Mouse (Mus musculus): Measurements from ENCODE around the gene Ak1. TPM values are rescaled to one million over a fixed set of nuclear protein-coding genes. Genes with fewer than 3 reads are reported as not detected.

Ak1 gene
- polyA plus RNA-seq, 1 experiment = 11.0 TPM

DNA sequence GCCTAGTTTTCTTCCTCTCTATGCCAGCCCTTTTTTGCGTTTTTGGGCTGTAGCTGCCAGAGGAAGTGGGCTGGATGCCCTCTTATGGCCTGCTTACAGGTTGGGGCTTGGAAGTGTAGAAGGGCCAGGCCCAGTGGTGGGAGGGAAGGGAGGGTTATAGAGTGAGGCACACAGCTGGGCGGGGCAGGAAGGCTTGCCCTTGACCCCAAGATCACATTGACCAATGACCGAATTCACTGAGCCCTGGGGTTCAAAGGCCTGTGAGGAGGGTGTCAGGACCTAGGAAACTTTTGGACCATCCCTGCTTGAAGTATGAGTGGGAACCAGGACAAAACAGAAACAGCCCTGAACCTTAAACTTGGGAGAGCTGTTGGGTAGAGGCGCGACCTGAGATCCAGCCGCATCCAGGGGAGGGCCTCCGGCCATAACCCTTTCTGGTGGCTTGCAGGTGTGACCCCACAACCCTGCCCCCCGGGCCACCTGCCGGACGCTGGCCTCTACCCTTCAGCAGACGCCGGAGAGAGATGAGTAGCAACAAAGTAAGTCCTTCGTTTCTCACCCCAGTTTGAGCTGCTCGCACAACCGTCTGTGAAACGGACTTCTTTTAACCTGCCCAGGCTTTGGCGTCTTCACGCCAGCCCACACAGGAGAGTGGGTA is 12.7 kb upstream of the Ak1 start:
- no peak for TF ChIP-seq GATA1 (IDR thresholded peaks at IDR 0.05; ENCODE audit: borderline replicate concordance, low read length)
- TF ChIP-seq FLI1 (IDR thresholded peaks at IDR 0.05; ENCODE audit: low read length) = no peak

DNA sequence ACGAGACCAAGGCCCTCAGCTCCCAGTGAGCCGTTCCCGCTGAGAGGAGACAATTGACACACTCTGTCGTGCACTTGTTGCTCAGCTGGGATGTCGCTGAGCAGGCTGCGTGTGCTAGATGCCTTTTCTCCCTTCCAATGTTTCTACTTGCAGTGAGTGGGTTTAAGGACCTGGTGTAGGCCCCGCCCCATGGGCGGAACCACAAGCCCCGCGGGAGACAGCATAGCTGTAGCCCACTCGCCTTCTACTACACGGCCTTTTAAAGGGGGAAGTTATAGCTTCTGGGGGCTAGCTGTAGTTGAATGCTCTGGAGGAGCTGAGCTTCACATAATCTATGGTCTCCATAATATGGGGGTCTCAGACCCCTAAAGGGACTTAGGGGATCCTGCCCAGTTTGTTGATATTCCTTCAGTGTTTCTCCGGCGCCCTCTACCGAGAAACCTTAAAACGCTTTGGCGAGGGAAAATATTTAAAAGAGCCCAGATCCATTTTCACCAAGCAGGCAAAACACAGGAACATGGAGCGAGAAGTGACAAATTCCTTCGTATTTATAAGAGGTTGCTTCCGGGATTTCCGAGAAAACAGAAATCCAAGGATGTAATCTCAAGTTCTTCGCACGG is 10.8 kb upstream of the Ak1 start:
- no peaks in the 10 kb centered on the region for H3K9me3 ChIP-seq
- no peaks in the 10 kb centered on the region for H3K27me3 ChIP-seq (replicated peaks)
- no peak for TF ChIP-seq GATA1 (IDR thresholded peaks at IDR 0.05; ENCODE audit: borderline replicate concordance, low read length)
- no peak for TF ChIP-seq FLI1 (IDR thresholded peaks at IDR 0.05; ENCODE audit: low read length)
- H3K36me3 ChIP-seq (replicated peaks; ENCODE audit: low read length) = peaks cover 58% of the 10 kb centered on the region
- peaks cover 66% of the 10 kb centered on the region for H3K4me1 ChIP-seq
- H3K4me3 ChIP-seq (replicated peaks) = peak overlapping the region; percentile 87

More for the DNA sequence above, 12.7 kb upstream of the Ak1 start:
- H3K36me3 ChIP-seq (replicated peaks; ENCODE audit: low read length) = peaks cover 42% of the 10 kb centered on the region
- H3K4me3 ChIP-seq (replicated peaks) = peak overlapping the region; percentile 92
- no peaks in the 10 kb centered on the region for H3K27me3 ChIP-seq (replicated peaks)
- H3K9me3 ChIP-seq = no peaks in the 10 kb centered on the region
- peaks cover 79% of the 10 kb centered on the region for H3K4me1 ChIP-seq

DNA sequence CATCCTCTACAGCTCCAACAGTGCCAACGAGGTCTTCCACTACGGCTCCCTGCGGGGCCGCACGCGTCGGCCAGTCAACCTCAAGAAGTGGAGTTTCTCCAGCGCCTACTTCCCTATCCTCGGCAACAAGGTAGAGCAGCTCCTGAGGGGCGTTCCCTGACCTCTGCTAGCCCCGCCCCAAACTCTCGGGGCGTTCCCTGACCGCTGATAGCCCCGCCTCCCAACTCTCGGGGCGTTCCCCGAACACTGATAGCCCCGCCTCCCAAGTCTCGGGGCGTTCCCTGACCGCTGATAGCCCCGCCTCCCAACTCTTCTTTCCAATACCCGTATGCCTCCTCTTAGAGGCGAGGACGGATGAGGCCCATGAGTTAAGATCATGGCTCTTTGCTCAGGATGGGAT is 9.3 kb upstream of the Ak1 start:
- peaks cover 74% of the 10 kb centered on the region for H3K36me3 ChIP-seq (replicated peaks; ENCODE audit: low read length)
- H3K4me1 ChIP-seq = peaks cover 55% of the 10 kb centered on the region
- H3K9me3 ChIP-seq = no peaks in the 10 kb centered on the region
- no peaks in the 10 kb centered on the region for H3K27me3 ChIP-seq (replicated peaks)
- peak overlapping the region; percentile 28 for H3K4me3 ChIP-seq (replicated peaks)
- no peak for TF ChIP-seq GATA1 (IDR thresholded peaks at IDR 0.05; ENCODE audit: borderline replicate concordance, low read length)
- no peak for TF ChIP-seq FLI1 (IDR thresholded peaks at IDR 0.05; ENCODE audit: low read length)

DNA sequence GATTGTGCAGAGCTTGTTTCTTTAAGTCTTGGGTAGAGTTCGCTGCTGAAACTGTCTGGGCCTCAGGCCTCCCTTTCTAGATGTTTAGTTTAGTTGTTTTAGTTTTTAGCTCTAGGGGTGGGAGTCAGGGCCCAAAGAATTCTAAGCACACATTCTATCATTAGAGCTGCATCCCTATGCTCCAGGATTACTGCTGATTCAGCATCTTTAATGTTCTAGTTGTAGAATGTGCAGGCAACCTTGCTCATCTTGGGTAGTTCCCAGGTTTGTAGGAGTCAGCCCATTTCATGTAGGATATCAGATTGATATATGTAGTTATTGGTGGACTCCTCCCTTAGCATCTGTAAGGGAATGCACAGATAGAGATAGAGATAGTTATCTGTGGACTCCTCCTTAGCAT is 4.4 kb upstream of the Ak1 start:
- Histone ChIP-seq H3K27me3 (replicated peaks) (no peaks in the 10 kb centered on the region), H3K36me3 (replicated peaks; ENCODE audit: low read length) (peaks cover 98% of the 10 kb centered on the region), H3K4me1 (peaks cover 45% of the 10 kb centered on the region), H3K4me3 (replicated peaks) (no peak overlapping the region), H3K9me3 (no peaks in the 10 kb centered on the region)
- TF ChIP-seq FLI1 (IDR thresholded peaks at IDR 0.05; ENCODE audit: low read length) (no peak), GATA1 (IDR thresholded peaks at IDR 0.05; ENCODE audit: borderline replicate concordance, low read length) (no peak)

DNA sequence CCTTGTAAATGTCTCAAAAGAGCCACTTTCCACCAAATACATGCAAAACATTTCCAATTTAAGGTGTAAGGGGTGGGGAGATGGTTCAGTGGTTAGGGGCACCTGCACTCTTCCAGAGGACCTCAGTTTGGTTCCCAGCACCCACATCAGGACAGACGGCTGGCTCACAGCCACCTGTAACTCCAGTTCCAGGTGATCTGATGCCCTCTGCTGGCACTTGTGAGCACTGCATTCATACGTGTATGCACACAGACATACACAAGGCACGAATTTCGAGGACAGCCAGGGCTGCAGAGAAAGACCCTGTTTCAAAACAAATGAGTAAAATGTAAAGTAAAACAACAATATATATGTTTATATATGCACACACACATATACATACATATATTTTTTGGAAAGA is 4.0 kb upstream of the Ak1 start:
- Histone ChIP-seq H3K9me3 (no peaks in the 10 kb centered on the region), H3K27me3 (replicated peaks) (no peaks in the 10 kb centered on the region), H3K4me1 (peaks cover 47% of the 10 kb centered on the region), H3K4me3 (replicated peaks) (no peak overlapping the region), H3K36me3 (replicated peaks; ENCODE audit: low read length) (peaks cover 98% of the 10 kb centered on the region)
- TF ChIP-seq FLI1 (IDR thresholded peaks at IDR 0.05; ENCODE audit: low read length) (no peak), GATA1 (IDR thresholded peaks at IDR 0.05; ENCODE audit: borderline replicate concordance, low read length) (no peak)

DNA sequence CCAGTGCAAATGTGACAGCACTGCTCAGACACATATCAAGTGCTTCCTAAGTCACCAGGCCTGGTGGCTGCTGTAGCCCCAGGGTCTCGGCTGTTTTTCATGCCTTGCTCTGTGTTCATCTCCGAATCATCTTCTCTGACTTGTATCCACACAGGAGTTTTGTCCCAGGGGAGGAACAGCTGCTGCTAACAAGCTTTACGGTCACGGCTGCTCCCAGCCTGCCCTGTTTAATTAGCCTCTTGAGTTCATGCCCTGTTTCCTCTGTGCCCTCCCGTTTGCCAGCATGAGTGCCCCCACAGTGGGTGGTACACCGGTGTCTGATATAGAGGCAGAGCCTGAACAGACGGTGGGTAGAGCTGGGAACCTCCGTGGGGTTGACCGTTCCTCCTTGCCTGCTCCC is 3.5 kb upstream of the Ak1 start:
- TF ChIP-seq FLI1 (IDR thresholded peaks at IDR 0.05; ENCODE audit: low read length) = no peak
- no peak for TF ChIP-seq GATA1 (IDR thresholded peaks at IDR 0.05; ENCODE audit: borderline replicate concordance, low read length)
- H3K4me1 ChIP-seq = peaks cover 47% of the 10 kb centered on the region
- H3K36me3 ChIP-seq (replicated peaks; ENCODE audit: low read length) = peaks cover 97% of the 10 kb centered on the region
- H3K27me3 ChIP-seq (replicated peaks) = no peaks in the 10 kb centered on the region
- H3K9me3 ChIP-seq = no peaks in the 10 kb centered on the region
- no peak overlapping the region for H3K4me3 ChIP-seq (replicated peaks)

DNA sequence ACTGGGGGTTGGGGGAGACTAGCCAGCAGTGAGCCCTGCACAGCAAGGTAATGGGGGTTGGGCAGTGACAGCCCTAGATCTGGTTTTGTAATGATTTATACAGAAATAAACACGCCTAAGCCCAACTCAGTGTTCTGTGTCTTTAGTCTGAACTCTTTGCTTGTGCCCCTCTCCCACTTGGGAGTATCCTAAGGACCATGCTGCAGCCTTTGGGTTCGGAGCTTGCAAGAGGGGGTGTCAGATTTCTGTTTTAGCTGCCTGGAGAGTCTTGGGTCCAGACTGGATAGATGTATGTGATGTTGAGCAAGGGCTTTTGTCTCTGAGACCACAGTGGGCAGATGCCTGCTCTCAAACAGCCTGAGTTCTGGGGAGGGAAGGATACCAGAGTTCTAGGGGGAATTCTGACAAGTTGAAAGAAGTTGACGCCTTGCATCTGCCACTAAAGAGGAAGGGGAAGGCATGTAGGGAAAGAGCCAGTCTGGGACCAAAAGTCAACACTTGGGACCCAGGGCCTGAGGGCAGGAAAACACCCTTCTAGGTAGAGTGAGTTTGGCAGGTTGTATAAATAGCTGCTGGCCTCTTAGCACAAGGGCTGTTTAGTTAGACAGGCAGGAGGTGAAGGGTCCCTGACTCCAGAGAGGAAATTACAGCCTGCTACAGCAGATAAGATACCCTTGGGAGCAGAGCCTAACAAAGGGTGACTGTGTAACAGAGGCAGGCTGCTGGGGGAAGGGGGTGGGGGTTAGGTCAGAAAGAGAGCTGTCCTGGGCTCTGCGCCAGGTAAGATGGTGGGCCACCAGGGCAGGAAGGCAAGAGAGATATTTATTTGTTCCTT is 659 bp upstream of the Ak1 start:
- peaks cover 72% of the 10 kb centered on the region for H3K36me3 ChIP-seq (replicated peaks; ENCODE audit: low read length)
- peaks cover 63% of the 10 kb centered on the region for H3K4me1 ChIP-seq

DNA sequence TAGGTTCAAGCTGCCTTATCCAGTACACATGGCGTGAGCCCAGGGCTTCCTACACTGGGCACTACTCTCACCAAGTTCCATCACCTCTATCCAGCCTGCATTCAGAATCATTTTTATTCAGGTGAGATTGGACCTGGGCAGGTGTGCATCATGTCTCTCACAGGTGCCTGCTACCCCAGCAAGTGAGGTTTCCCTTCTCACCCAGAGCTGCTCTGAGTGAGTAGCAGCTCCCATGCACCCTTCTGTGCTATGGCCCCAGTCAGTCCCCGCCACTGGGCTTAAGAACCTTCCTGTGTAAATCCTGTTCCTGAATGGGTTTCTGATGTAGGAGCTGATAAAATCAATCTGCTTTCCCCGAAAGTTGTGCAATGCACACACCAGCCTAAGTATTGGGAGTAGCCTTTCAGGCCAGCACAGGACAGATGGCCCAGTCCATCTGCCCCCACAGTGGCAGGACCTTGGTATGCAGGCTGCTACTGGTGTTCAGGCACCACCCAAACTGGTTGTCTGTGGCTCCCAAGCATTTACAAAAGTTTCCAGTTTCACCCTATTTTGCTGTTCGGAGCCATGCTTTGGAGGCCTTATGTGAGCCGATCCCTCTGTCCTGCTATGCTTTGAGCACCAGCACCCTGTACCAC is 2.7 kb downstream of the Ak1 start:
- H3K4me3 ChIP-seq (replicated peaks) = no peak overlapping the region
- H3K27me3 ChIP-seq (replicated peaks) = no peaks in the 10 kb centered on the region
- peaks cover 38% of the 10 kb centered on the region for H3K36me3 ChIP-seq (replicated peaks; ENCODE audit: low read length)
- H3K4me1 ChIP-seq = peaks cover 87% of the 10 kb centered on the region
- TF ChIP-seq FLI1 (IDR thresholded peaks at IDR 0.05; ENCODE audit: low read length) = no peak
- TF ChIP-seq GATA1 (IDR thresholded peaks at IDR 0.05; ENCODE audit: borderline replicate concordance, low read length) = no peak
- no peaks in the 10 kb centered on the region for H3K9me3 ChIP-seq

More for the DNA sequence above, 659 bp upstream of the Ak1 start:
- TF ChIP-seq GATA1 (IDR thresholded peaks at IDR 0.05; ENCODE audit: borderline replicate concordance, low read length) (no peak), FLI1 (IDR thresholded peaks at IDR 0.05; ENCODE audit: low read length) (no peak)
- H3K4me3 ChIP-seq (replicated peaks) = peak overlapping the region; percentile 33
- no peaks in the 10 kb centered on the region for H3K9me3 ChIP-seq
- H3K27me3 ChIP-seq (replicated peaks) = no peaks in the 10 kb centered on the region

DNA sequence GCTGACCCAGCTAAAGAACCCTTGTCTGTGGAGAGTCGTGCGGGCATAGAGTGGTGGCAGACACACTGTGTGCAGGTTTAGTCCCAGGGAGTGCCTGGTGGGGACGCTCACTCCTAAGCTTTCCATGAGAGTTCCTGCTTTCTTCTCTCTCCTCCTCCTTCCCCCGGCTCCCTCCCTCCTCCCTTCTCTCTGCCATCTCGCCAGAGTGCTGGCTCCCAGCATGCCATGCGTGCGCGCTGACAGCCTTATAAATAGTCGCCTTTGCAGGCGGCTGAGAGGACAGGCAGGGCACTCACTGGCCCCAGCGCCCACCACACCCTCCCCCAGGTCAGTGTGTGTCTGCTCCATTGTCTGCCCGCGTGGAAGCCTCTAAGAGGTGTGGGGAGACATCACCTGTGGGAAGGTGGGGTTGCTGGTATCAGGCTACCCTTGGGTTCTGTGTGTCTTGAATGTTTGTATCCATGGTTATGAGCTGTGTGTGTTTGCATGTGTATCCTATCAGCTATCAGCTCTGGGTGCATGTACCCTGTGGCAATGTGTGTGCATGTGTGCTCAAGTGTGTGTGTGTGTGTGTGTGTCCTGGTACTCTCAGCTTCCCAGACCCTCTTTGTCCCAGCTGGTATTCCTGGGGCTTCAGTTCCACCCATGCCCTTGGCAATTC is 3.8 kb downstream of the Ak1 start:
- H3K27me3 ChIP-seq (replicated peaks) = no peaks in the 10 kb centered on the region
- H3K36me3 ChIP-seq (replicated peaks; ENCODE audit: low read length) = peaks cover 27% of the 10 kb centered on the region
- H3K9me3 ChIP-seq = no peaks in the 10 kb centered on the region
- peaks cover 87% of the 10 kb centered on the region for H3K4me1 ChIP-seq
- TF ChIP-seq GATA1 (IDR thresholded peaks at IDR 0.05; ENCODE audit: borderline replicate concordance, low read length) (no peak), FLI1 (IDR thresholded peaks at IDR 0.05; ENCODE audit: low read length) (no peak)
- peak overlapping the region; percentile 86 for H3K4me3 ChIP-seq (replicated peaks)
